Mouse (Mus musculus): ENCODE data around the gene Zfp553. TPM values are rescaled to one million over a fixed set of nuclear protein-coding genes. Genes with fewer than 3 reads are reported as not detected.

The Zfp553 gene
- 10 to 100 TPM; 16.9 to 18.6 TPM for total RNA-seq (2021)

GRCm38 (mm10) chr7:127232622-127233367 lies at the start of gene Zfp553, which contains the start of gene Sept1:
Gene Zfp553, plus strand, starts transcription at chr7:127233061.
Gene Sept1, minus strand, starts transcription at chr7:127233130.
- intact Hi-C loops (cut with DNase I): no loop called here
- peak; percentile 81 to 86 for DNase-seq (ENCODE audit: low spot score in 2 of 2)

DNA sequence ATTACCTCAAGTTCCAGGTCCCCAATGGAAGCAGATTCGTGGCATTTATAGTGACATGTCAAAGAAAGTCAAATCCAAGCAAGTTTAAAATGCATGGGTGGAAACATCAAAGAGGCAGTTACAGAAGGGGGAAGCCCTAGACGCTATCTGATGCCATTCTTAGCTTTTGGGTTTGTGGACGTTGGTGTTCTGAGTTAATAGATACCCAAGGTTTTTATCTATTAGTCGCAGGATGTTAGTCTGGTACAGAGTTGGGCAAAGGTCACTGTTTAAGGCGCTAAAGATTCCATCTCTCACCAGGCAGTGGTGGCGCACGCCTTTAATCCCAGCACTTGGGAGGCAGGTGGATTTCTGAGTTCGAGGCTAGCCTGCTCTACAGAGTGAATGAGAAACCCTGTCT lies 49.5 kb upstream of the Zfp553 start:
- DNase-seq (ENCODE audit: low spot score in 2 of 2): no peak
- intact Hi-C loops (cut with DNase I): loop anchor here (10.0 kb wide), 1 partner anchor 349 kb away; the partner anchor contains the start of gene 4930451I11Rik

DNA sequence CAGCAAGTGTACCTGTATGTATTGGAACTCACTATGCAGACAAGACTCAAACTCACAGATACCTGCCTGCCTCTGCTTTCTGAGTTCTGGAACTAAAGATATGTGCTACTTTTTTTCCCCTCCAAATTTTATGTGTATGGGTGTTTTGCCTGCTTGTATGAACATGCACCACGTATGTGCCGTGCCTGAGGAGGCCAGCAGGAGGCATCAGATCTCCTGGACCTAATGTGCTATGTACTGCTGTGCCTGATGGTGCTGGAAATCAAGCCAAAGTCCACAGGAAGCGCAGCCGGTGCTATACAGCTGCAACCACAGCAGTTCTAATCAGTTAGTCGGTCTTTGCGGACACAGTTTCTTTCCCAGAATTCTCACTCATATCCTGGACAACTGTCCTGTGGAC lies 49.0 kb upstream of the Zfp553 start:
- intact Hi-C loops (cut with DNase I): loop anchor here (10.0 kb wide), 1 partner anchor 349 kb away; the partner anchor contains the start of gene 4930451I11Rik
- no peak for DNase-seq (ENCODE audit: low spot score in 2 of 2)

DNA sequence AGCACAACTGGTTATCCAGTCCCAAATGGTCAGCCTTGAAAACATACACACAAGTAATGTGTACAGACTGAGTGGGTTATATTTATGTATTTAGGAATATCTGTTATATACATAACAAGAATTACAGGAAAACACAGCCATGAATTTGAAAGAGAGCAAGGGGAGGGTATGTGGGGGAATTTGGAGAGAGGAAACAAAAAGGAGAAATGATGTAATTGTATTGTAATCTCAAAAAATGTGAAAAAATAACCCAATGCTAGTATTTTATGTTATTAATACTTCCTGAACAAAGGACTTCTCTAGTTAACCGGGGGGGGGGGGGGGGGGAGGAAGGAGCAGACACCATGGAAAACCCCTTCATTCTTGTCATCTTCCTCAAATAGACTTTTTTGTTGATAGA lies 48.1 kb upstream of the Zfp553 start:
- DNase-seq (ENCODE audit: low spot score in 2 of 2): no peak
- intact Hi-C loops (cut with DNase I): loop anchor here (5.0 to 10.0 kb wide), 2 partner anchors 67 to 350 kb away; partner anchors contain the start of gene 4930451I11Rik

- peak in 1 of 2 experiments; percentile 41 for DNase-seq (ENCODE audit: low spot score in 2 of 2)
- intact Hi-C loops (cut with DNase I): loop anchor here (5.0 to 10.0 kb wide), 2 partner anchors 68 to 351 kb away; partner anchors contain the start of gene 4930451I11Rik
These were observed 47.3 kb upstream of the Zfp553 start for GRCm38 (mm10) chr7:127185601-127186000.

- intact Hi-C loops (cut with DNase I): loop anchor here (5.0 to 10.0 kb wide), 2 partner anchors 70 to 353 kb away; partner anchors contain the start of gene 4930451I11Rik
- no peak for DNase-seq (ENCODE audit: low spot score in 2 of 2)
These were observed 45.5 kb upstream of the Zfp553 start for GRCm38 (mm10) chr7:127187351-127187750.

DNA sequence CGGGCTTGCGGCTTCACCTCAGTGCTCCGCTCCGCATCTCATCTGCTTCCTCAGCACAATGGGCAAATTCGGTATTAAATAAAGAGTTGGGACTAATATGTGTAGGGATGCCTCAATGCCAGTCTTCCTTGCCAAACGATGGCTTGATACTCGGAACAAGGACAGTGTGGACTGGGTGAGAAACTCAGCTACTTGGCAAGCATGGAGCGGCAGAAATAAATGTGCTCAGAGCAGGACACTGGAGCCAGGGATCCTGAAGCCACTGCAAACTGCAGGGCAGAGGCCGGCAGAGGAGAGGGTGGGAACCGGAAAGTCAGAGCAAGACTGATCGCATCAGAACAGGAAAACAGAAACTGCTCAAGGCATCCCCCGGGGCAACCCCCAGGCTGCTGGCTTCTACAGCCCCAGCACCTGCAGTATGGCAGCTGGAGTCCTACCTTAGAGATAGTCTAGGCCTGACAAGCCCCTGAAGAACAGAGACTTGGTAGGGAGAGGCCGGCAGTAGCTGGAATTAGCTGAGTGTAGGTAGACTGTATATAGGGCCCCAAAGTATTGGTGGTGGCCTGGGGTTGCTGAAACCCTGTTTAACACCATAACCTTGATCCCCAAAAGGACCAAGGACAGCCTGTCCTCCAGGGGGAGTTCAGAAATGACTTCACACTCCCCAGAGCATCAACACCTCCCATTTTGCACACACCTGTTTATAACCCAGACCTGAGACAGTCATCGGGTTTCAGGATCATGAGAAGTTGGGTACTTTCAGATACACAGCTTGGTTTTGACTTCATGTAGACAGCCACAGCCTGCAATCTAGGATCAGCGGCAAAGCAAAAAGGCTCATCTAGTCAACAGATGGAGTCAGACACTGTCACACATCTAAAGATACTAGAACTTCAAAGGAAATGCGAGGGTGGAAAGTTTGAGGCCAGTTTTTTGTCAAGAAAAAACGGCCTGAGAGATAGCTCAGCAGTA lies 44.3 kb upstream of the Zfp553 start:
- no peak for DNase-seq (ENCODE audit: low spot score in 2 of 2)
- intact Hi-C loops (cut with DNase I): loop anchor here (5.0 to 10.0 kb wide), 2 partner anchors 71 to 354 kb away; partner anchors contain the start of gene 4930451I11Rik

DNA sequence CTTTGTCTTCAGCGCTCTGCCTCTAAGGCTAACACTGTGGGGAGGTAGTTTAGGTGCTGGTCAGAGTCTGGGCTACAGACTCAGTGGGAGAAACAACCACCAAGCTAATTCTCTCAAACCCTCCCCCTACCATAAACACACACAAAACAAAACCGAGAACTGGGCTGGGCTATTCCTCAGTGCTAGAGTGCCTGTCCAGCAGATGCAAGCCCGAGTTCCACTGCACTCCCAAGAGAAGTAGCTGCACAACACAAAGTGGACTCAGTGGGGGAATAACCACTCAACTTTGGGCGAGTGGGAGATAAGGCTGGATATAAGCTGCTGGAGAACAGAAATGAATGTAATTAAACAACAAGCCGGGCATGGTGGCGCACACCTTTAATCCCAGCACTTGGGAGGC lies 42.2 kb upstream of the Zfp553 start:
- DNase-seq (ENCODE audit: low spot score in 2 of 2): no peak
- intact Hi-C loops (cut with DNase I): no loop called here

DNA sequence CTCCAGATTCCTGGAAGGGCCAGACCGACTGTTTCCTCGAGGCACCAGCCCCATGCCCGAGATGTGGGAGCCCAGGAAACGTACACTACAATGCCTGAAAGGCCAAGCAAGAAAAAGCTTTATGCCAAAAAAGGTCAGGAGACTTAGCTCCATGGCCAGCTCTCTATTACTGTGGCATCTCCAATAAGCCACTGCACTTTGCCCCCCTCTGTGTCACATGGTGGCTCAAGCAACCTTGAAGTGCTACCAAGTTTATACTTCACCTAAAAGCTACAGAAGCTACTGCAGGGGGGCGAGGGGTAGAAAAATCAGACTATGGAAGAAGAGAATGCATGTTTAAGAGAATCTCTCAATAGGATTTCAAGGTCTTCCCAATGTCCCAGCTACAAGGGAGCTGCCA lies 39.9 kb upstream of the Zfp553 start:
- DNase-seq (ENCODE audit: low spot score in 2 of 2): no peak
- intact Hi-C loops (cut with DNase I): no loop called here

GRCm38 (mm10) chr7:127194011-127194632 lies 38.7 kb upstream of the Zfp553 start:
- intact Hi-C loops (cut with DNase I): no loop called here
- no peak for DNase-seq (ENCODE audit: low spot score in 2 of 2)

DNA sequence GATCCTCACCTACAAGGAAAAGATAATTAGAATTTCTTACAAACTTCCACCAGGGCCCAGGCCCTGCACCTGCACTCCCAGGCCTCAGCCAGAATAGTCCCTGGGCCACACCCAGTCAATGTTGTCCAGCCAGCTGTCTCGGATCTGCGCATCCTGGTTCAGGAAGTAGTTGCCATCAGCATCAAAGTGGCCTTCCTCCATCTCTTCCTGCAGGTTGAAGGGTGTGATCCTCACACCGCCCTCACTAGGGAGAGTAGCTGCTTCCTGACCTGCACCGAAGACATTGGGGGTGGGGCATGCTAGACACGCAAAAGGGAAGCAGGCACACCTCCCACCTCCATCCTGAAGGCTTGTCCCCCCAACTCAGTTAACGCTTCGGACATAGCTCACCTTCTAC lies 38.2 kb upstream of the Zfp553 start:
- intact Hi-C loops (cut with DNase I): no loop called here
- no peak for DNase-seq (ENCODE audit: low spot score in 2 of 2)

DNA sequence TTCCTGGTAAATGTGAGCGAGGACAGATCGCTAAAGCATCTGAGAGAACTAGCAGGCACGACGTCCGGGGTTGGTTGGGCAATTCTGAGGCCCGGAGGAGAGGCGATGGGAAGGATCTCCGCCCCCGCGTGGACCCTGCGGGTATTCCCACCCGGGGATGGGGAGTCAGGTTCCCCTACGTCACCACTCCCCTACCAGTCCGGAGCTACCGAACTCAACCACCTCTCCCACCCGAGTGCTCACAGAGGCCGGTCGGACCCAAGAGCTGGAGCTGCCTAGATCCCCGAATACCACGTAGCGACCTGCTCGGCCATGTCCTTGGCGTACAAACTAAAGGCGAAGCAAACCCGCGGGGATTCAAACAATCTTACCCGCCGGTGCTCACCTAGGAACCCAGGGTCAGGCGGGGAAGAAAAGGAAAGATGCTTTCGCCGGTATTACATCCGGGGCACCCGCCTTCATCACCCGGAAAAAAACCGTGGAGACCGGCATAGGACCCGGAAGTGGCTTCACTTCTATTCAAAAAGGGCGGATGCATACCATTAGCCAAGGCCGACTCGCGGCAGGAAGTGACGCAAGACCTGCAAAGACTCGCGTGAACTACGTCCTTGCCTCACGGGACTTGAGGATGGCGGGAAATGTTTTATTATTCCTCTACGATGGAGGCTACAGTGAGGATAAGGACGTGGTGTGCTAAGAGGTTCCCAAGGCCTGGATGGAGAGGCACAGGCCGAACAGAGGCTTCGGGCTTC lies 37.1 kb upstream of the Zfp553 start, which contains the start of gene Cd2bp2:
Cd2bp2 (minus strand) TSS at position 507 of the 752 bp plus-strand sequence.
- intact Hi-C loops (cut with DNase I): no loop called here

GRCm38 (mm10) chr7:127196484-127196883 lies 36.4 kb upstream of the Zfp553 start:
- intact Hi-C loops (cut with DNase I): no loop called here
- no peak for DNase-seq (ENCODE audit: low spot score in 2 of 2)

More for the DNA sequence above, 37.1 kb upstream of the Zfp553 start, which contains the start of gene Cd2bp2:
- DNase-seq (ENCODE audit: low spot score in 2 of 2): peak; percentile 95 to 99

GRCm38 (mm10) chr7:127206606-127207005 lies 26.3 kb upstream of the Zfp553 start:
- DNase-seq (ENCODE audit: low spot score in 2 of 2): no peak
- intact Hi-C loops (cut with DNase I): no loop called here

GRCm38 (mm10) chr7:127207374-127208294 lies 25.2 kb upstream of the Zfp553 start:
- intact Hi-C loops (cut with DNase I): no loop called here
- DNase-seq (ENCODE audit: low spot score in 2 of 2): no peak

DNA sequence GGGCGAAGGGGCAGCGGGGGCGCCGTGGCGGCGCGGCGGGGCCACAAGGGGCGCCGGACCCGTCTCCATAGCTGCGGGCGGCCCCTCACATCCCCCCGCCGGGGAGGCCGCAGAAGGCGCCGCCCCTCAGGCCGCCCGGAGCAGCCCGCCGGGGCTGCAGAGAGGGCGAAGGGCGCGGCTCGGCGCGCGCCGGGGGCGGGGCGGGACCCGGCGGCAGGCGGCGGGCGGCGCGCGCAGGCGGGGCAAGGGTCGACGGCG lies 24.6 kb upstream of the Zfp553 start, which contains the start of gene Tbc1d10b:
Tbc1d10b (minus strand) TSS at position 174 of the 258 bp plus-strand sequence.
- no peak for DNase-seq (ENCODE audit: low spot score in 2 of 2)
- intact Hi-C loops (cut with DNase I): no loop called here

DNA sequence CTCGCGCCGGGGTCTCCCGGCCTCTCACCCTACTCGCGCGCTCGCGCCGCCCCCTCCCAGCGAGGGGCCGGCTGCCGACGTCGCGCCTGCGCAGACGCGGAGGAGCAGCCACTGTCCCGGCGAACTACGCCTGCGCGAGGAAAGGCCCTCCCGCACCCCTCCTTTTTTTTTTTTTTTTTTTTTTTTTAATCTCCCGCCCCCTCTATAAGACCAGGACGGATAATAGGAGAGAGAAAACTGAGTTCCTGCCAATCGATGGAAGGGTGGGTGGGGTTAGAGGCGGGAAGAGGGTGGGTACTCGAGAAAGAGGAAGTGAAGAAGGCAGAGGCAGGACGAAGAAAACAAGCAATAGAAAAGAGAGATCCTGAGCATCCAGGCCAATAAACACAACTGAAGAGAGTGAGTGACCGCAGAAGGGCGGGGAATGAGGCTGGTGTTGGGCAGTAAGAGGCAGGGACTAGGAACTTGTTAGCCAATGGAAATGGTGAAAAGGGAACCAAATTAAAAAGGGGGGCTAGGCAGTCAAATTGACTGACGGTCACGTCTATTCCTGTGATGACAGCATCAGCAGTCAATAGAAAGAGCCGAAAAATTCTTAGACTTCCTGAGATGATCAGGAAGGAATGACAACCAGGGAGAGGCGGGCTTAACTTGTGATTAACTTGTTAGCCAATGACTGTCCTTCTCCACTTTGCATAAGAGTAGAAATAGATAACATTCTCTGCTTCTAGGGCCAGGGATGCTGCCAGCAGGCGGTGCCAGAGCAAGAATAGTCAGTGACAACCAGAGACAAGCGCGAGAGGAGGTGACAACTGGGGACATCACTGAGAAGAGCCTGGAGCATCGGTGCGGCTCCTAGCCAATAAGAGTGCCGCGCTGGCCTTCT lies 24.1 kb upstream of the Zfp553 start, which contains the start of gene Mylpf:
Mylpf (plus strand) TSS at position 338 of the 886 bp plus-strand sequence.
- intact Hi-C loops (cut with DNase I): no loop called here
- DNase-seq (ENCODE audit: low spot score in 2 of 2): peak; percentile 90 to 99

All from left cerebral cortex, postnatal 25 days (tissue).